Mouse (Mus musculus): ENCODE data around the gene Ptpdc1.

- TF ChIP-seq CTCF (IDR thresholded peaks at IDR 0.05; ENCODE audit: control insufficient read depth, insufficient read depth, low read length) (no peak), POLR2A (IDR thresholded peaks at IDR 0.05; ENCODE audit: borderline replicate concordance, control insufficient read depth, low read depth, low read length) (no peak)
Observed at GRCm38 (mm10) chr13:48663211-48663987, 37.9 kb upstream of the Ptpdc1 start.
